Comparison of ENCODE assay signal across 23 mouse cellular contexts in genomic region chr8:124936699-124937098, GRCm38 (mm10). TPM values are rescaled to one million over a fixed set of nuclear protein-coding genes. Genes with fewer than 3 reads are reported as not detected.
DNase-seq lines count a peak whose midpoint lies in the region; ATAC-seq lines count a peak whose summit lies in the region.
"Had no signal": no experiment of that assay in that cellular context is flagged by ENCODE, and none has a peak within 500 bp of the region (broad histone marks: within the 10 kb centered on the region; RNA-seq: fewer than 3 reads in every experiment).

No protein-coding gene starts in this region.

- intact Hi-C loops in heart, postnatal 36 days (cut with DNase I), result no loop called here

- H3K4me3 ChIP-seq in heart, embryonic 10.5 days, result peak overlapping the region; percentile 12; the same call in 1 of the 2 replicates
- H3K4me3 ChIP-seq in heart, embryonic 14.5 days (ENCODE audit: control insufficient read depth in 1 of 2, insufficient read depth in 1 of 2, low read depth in 1 of 2, low read length in 2 of 2), result no peak overlapping the region
- H3K4me3 ChIP-seq: embryonic facial prominence, embryonic 13.5 days; forebrain, embryonic 12.5 days; hindbrain, embryonic 13.5 days had no signal

- H3K9me3 ChIP-seq in heart, embryonic 10.5 days, result no peaks in the 10 kb centered on the region
- H3K9me3 ChIP-seq in heart, embryonic 14.5 days (ENCODE audit: control insufficient read depth, low read length), result no peaks in the 10 kb centered on the region
- H3K9me3 ChIP-seq: embryonic facial prominence, embryonic 13.5 days; forebrain, embryonic 12.5 days; hindbrain, embryonic 13.5 days had no signal

- H3K27me3 ChIP-seq in heart, embryonic 10.5 days (ENCODE audit: insufficient read depth, poor library complexity, severe bottlenecking), result no peaks in the 10 kb centered on the region
- H3K27me3 ChIP-seq in heart, embryonic 14.5 days (ENCODE audit: control insufficient read depth, insufficient read depth, low read length), result no peaks in the 10 kb centered on the region
- H3K27me3 ChIP-seq: embryonic facial prominence, embryonic 13.5 days; forebrain, embryonic 12.5 days; hindbrain, embryonic 13.5 days had no signal

- H3K36me3 ChIP-seq in heart, embryonic 10.5 days, result peaks cover 40% of the 10 kb centered on the region
- peaks cover 24% of the 10 kb centered on the region for H3K36me3 ChIP-seq in heart, embryonic 14.5 days (ENCODE audit: control insufficient read depth, insufficient read depth, low read length)

- WGBS in heart, embryonic 10.5 days, result 95% methylated on average over 10 of the region's 10 CpGs
- WGBS in heart, embryonic 14.5 days, result 96% methylated on average over 10 of the region's 10 CpGs

- H3K4me2 ChIP-seq in heart, embryonic 14.5 days (ENCODE audit: low read length), result no peak overlapping the region
- H3K4me2 ChIP-seq: embryonic facial prominence, embryonic 13.5 days; forebrain, embryonic 12.5 days; hindbrain, embryonic 13.5 days had no signal

- no peak for ATAC-seq in heart, embryonic 14.5 days (ENCODE audit: insufficient number of reproducible peaks, insufficient read depth, low FRiP score, low read depth)
- ATAC-seq: CD4-positive, CD25-positive, alpha-beta regulatory T cell, adult 4 months; forebrain, embryonic 16.5 days; hindbrain, postnatal 0 days had no signal

- DNase-seq in cerebellum, adult 9-10 months, result peak; percentile 10
- no peak for DNase-seq in cerebellum, adult 11 months
- DNase-seq in heart, embryonic 10.5 days (ENCODE audit: low spot score), result no peak
- no peak for DNase-seq in heart, adult 8-10 months (ENCODE audit: low spot score)
- no peak for DNase-seq in heart, postnatal 36 days
- no peak for DNase-seq in frontal cortex, postnatal 25 days (ENCODE audit: low spot score in 2 of 2)
- DNase-seq: adrenal gland, adult 8-10 months; adrenal gland, postnatal 36 days; B cell, adult 2 months; cerebellum, adult 11-12 months; cerebellum, adult 9-11 months; cerebellum, postnatal 36 days; gastrocnemius, postnatal 36 days; kidney, adult 11 months; kidney, adult 9 months had no signal

- no peak overlapping the region for H3K9ac ChIP-seq in heart, embryonic 14.5 days (ENCODE audit: low read length)
- H3K9ac ChIP-seq: embryonic facial prominence, embryonic 13.5 days; forebrain, embryonic 12.5 days; hindbrain, embryonic 13.5 days had no signal

- peak overlapping the region; percentile 84 for H3K27ac ChIP-seq in heart, embryonic 10.5 days
- peak overlapping the region; percentile 93 to 94 for H3K27ac ChIP-seq in heart, embryonic 14.5 days (replicated peaks in 1 of 2; ENCODE audit: control insufficient read depth in 1 of 2, insufficient read depth in 1 of 2, low read depth in 2 of 2, low read length in 2 of 2)
- H3K27ac ChIP-seq: embryonic facial prominence, embryonic 13.5 days; forebrain, embryonic 12.5 days; hindbrain, embryonic 13.5 days; hindbrain, postnatal 0 days; kidney, postnatal 0 days had no signal

- H3K4me1 ChIP-seq in heart, embryonic 10.5 days, result peaks cover 26% of the 10 kb centered on the region
- H3K4me1 ChIP-seq in heart, embryonic 14.5 days (ENCODE audit: control insufficient read depth in 2 of 2, insufficient read depth in 2 of 2, low read length in 2 of 2), result peaks cover 20 to 35% of the 10 kb centered on the region in 2 experiments
- H3K4me1 ChIP-seq: embryonic facial prominence, embryonic 13.5 days; forebrain, embryonic 12.5 days; hindbrain, embryonic 13.5 days had no signal

RNA-seq across cellular contexts. Expression of gene Egln1, which starts 12.4 kb away (rescaled TPM):
- polyA plus RNA-seq in heart, embryonic 10.5 days (2016; fragmentation: Nextera tagmentation; extraction: Ambion mirVana), result 13.2 and 17.0 TPM in 2 replicates
- total RNA-seq in heart, adult 8-10 months (2022), result 100 to 1,000 TPM; 328 to 381 (median 357) TPM
- 25.5 and 26.0 TPM in 2 replicates for polyA plus RNA-seq in heart, embryonic 14.5 days (2014; fragmentation: Nextera tagmentation; extraction: Ambion mirVana)
- total RNA-seq in heart, postnatal 36 days (2021), result 100 to 1,000 TPM; 294 to 306 TPM

RNA-seq across cellular contexts. Expression of gene Sprtn, which starts 39.0 kb away (rescaled TPM):
- 9.5 and 9.7 TPM in 2 replicates for polyA plus RNA-seq in heart, embryonic 10.5 days (2016; fragmentation: Nextera tagmentation; extraction: Ambion mirVana)
- total RNA-seq in heart, adult 8-10 months (2022), result 10 to 100 TPM; 11.0 to 13.7 (median 12.3) TPM
- 6.5 and 6.8 TPM in 2 replicates for polyA plus RNA-seq in heart, embryonic 14.5 days (2014; fragmentation: Nextera tagmentation; extraction: Ambion mirVana)
- total RNA-seq in heart, postnatal 36 days (2021), result 10 to 100 TPM; 12.2 to 12.8 TPM

RNA-seq across cellular contexts. Expression of gene Exoc8, which starts 39.2 kb away (rescaled TPM):
- polyA plus RNA-seq in heart, embryonic 10.5 days (2016; fragmentation: Nextera tagmentation; extraction: Ambion mirVana), result 7.8 and 8.0 TPM in 2 replicates
- total RNA-seq in heart, adult 8-10 months (2022), result 10 to 100 TPM; 18.5 to 22.5 (median 19.7) TPM
- polyA plus RNA-seq in heart, embryonic 14.5 days (2014; fragmentation: Nextera tagmentation; extraction: Ambion mirVana), result 5.8 and 6.5 TPM in 2 replicates
- 10 to 100 TPM; 18.5 to 22.8 TPM for total RNA-seq in heart, postnatal 36 days (2021)
